In genomic region chr10:22926099-22926498, GRCm38 (mm10) we compare ENCODE assay signal across 17 mouse cellular contexts.
DNase-seq lines count a peak whose midpoint lies in the region; ATAC-seq lines count a peak whose summit lies in the region.
"Had no signal": no experiment of that assay in that cellular context is flagged by ENCODE, and none has a peak within 500 bp of the region (broad histone marks: within the 10 kb centered on the region; RNA-seq: fewer than 3 reads in every experiment).

No protein-coding gene starts in this region.

- H3K27ac ChIP-seq in heart, embryonic 13.5 days (replicated peaks): 0 out of 2 replicates have a peak overlapping the region, but pooled peaks have one; percentile 10
- peak overlapping the region; percentile 36 for H3K27ac ChIP-seq in stomach, embryonic 15.5 days
- H3K27ac ChIP-seq: forebrain, embryonic 12.5 days; gastrocnemius, adult 2 months; liver, embryonic 13.5 days had no signal

- no peaks in the 10 kb centered on the region for H3K9me3 ChIP-seq in heart, embryonic 13.5 days
- H3K9me3 ChIP-seq in stomach, embryonic 15.5 days: no peaks in the 10 kb centered on the region
- H3K9me3 ChIP-seq: forebrain, embryonic 12.5 days; liver, embryonic 13.5 days had no signal

- 14% methylated on average over 5 of the region's 5 CpGs for WGBS in heart, embryonic 13.5 days
- 20% methylated on average over 5 of the region's 5 CpGs for WGBS in stomach, embryonic 15.5 days

- no peaks in the 10 kb centered on the region for H3K27me3 ChIP-seq in heart, embryonic 13.5 days (replicated peaks)
- H3K27me3 ChIP-seq in stomach, embryonic 15.5 days (replicated peaks): no peaks in the 10 kb centered on the region
- H3K27me3 ChIP-seq: CH12.LX; forebrain, embryonic 12.5 days; liver, embryonic 13.5 days had no signal

- peaks cover 6% of the 10 kb centered on the region; the same call in 1 of the 2 replicates for H3K4me1 ChIP-seq in heart, embryonic 13.5 days
- H3K4me1 ChIP-seq in stomach, embryonic 15.5 days: peaks cover 4% of the 10 kb centered on the region; the same call in 1 of the 2 replicates
- H3K4me1 ChIP-seq: forebrain, embryonic 12.5 days; liver, embryonic 13.5 days had no signal

- no peak for ATAC-seq in heart, embryonic 13.5 days (ENCODE audit: extremely low read depth, insufficient number of reproducible peaks, low FRiP score, low TSS enrichment)
- no peak for ATAC-seq in stomach, embryonic 15.5 days (ENCODE audit: insufficient read depth, low FRiP score, low read depth)

- no peak for DNase-seq in heart, postnatal 10 days
- peak; percentile 18 for DNase-seq in kidney, postnatal 10 days
- no peak for DNase-seq in kidney, adult 8-10 months
- DNase-seq in embryo, embryonic 9.5 days (ENCODE audit: extremely low spot score): peak; percentile 18
- no peak for DNase-seq in thymus, postnatal 36 days
- DNase-seq: adrenal gland, postnatal 14 days; cerebellum, adult 9-11 months; gastrocnemius, adult 2 months; heart, adult 18-20 months; liver, embryonic 13.5 days; right cerebral cortex, adult 18-20 months; thymus, adult 18-20 months had no signal

- no peak overlapping the region for H3K4me2 ChIP-seq in heart, embryonic 13.5 days
- no peak overlapping the region for H3K4me2 ChIP-seq in stomach, embryonic 15.5 days
- H3K4me2 ChIP-seq: forebrain, embryonic 12.5 days; liver, embryonic 13.5 days; midbrain, embryonic 11.5 days had no signal

- no peaks in the 10 kb centered on the region for H3K36me3 ChIP-seq in heart, embryonic 13.5 days
- H3K36me3 ChIP-seq in stomach, embryonic 15.5 days: no peaks in the 10 kb centered on the region
- H3K36me3 ChIP-seq: forebrain, embryonic 12.5 days; liver, embryonic 13.5 days had no signal

- intact Hi-C loops in heart, postnatal 10 days (cut with DNase I): no loop called here

- H3K4me3 ChIP-seq in heart, embryonic 13.5 days: no peak overlapping the region
- no peak overlapping the region for H3K4me3 ChIP-seq in stomach, embryonic 15.5 days (replicated peaks)
- H3K4me3 ChIP-seq: forebrain, embryonic 12.5 days; gastrocnemius, adult 2 months; liver, embryonic 13.5 days had no signal

- H3K9ac ChIP-seq in heart, embryonic 13.5 days: no peak overlapping the region
- no peak overlapping the region for H3K9ac ChIP-seq in stomach, embryonic 15.5 days
- H3K9ac ChIP-seq: forebrain, embryonic 12.5 days; liver, embryonic 13.5 days had no signal

Comparison
In these comparisons a context has a peak if more than half of its experiments do, and no peak if none do; other contexts are left out.
1. DNase-seq: peak in kidney, postnatal 10 days (single experiment) and embryo, embryonic 9.5 days (single experiment); none in heart, postnatal 10 days (0 of 2), kidney, adult 8-10 months (0 of 2) and thymus, postnatal 36 days (0 of 2).